Mouse (Mus musculus): ENCODE measurements around the gene Thsd7b. TPM values are rescaled to one million over a fixed set of nuclear protein-coding genes. Genes with fewer than 3 reads are reported as not detected.
"Not testable (repeated sequence)": the region's sequence is repeated elsewhere in the genome, so short reads cannot be mapped to it uniquely, and the experiment has no call there.

Gene Thsd7b
- polyA plus RNA-seq, 2 experiments = 1.1 to 1.8 TPM

GRCm38 (mm10) chr1:129919385-129919784, 646.3 kb downstream of the Thsd7b start:
- Histone ChIP-seq H3K27me3 (ENCODE audit: control insufficient read depth, insufficient read depth, low read length) (no peaks in the 10 kb centered on the region), H3K27ac (replicated peaks; ENCODE audit: low read depth, low read length) (no peak overlapping the region), H3K4me1 (ENCODE audit: control insufficient read depth, insufficient read depth, low read length) (no peaks in the 10 kb centered on the region), H3K9ac (ENCODE audit: low read depth, low read length, severe bottlenecking) (no peak overlapping the region), H3K4me2 (replicated peaks; ENCODE audit: low read depth, low read length, severe bottlenecking) (no peak overlapping the region), H3K4me3 (replicated peaks; ENCODE audit: low read length) (no peak overlapping the region), H3K9me3 (ENCODE audit: control insufficient read depth, low read length) (no peaks in the 10 kb centered on the region), H3K36me3 (ENCODE audit: control insufficient read depth, insufficient read depth, low read length) (no peaks in the 10 kb centered on the region)
- no peak for DNase-seq (ENCODE audit: low spot score)
- no peak for TF ChIP-seq POLR2A (IDR thresholded peaks at IDR 0.05; ENCODE audit: borderline replicate concordance, extremely low read depth, insufficient read depth, insufficient read length)
- ATAC-seq (ENCODE audit: low FRiP score, low read depth) = no peak
- 73% methylated on average over 1 of the region's 1 CpGs for WGBS

GRCm38 (mm10) chr1:129931003-129931402, 657.9 kb downstream of the Thsd7b start:
- DNase-seq (ENCODE audit: low spot score) (no peak), ATAC-seq (ENCODE audit: low FRiP score, low read depth) (no peak)
- H3K9me3 ChIP-seq (ENCODE audit: control insufficient read depth, low read length) = no peaks in the 10 kb centered on the region
- H3K27ac ChIP-seq (replicated peaks; ENCODE audit: low read depth, low read length) = no peak overlapping the region
- 91% methylated on average over 2 of the region's 2 CpGs for WGBS
- H3K9ac ChIP-seq (ENCODE audit: low read depth, low read length, severe bottlenecking) = no peak overlapping the region
- H3K4me1 ChIP-seq (ENCODE audit: control insufficient read depth, insufficient read depth, low read length) = no peaks in the 10 kb centered on the region
- TF ChIP-seq POLR2A (IDR thresholded peaks at IDR 0.05; ENCODE audit: borderline replicate concordance, extremely low read depth, insufficient read depth, insufficient read length) = no peak
- H3K36me3 ChIP-seq (ENCODE audit: control insufficient read depth, insufficient read depth, low read length) = no peaks in the 10 kb centered on the region
- no peak overlapping the region for H3K4me2 ChIP-seq (replicated peaks; ENCODE audit: low read depth, low read length, severe bottlenecking)
- no peak overlapping the region for H3K4me3 ChIP-seq (replicated peaks; ENCODE audit: low read length)
- H3K27me3 ChIP-seq (ENCODE audit: control insufficient read depth, insufficient read depth, low read length) = no peaks in the 10 kb centered on the region

GRCm38 (mm10) chr1:129943116-129943515, 670.0 kb downstream of the Thsd7b start:
- WGBS = 65% methylated on average over 9 of the region's 9 CpGs

GRCm38 (mm10) chr1:129947026-129947425, 673.9 kb downstream of the Thsd7b start:
- WGBS = 67% methylated on average over 4 of the region's 4 CpGs
- no peak for TF ChIP-seq POLR2A (IDR thresholded peaks at IDR 0.05; ENCODE audit: borderline replicate concordance, extremely low read depth, insufficient read depth, insufficient read length)

More at GRCm38 (mm10) chr1:129943116-129943515, 670.0 kb downstream of the Thsd7b start:
- DNase-seq (ENCODE audit: low spot score) = no peak
- H3K4me3 ChIP-seq (replicated peaks; ENCODE audit: low read length) = no peak overlapping the region
- no peak for ATAC-seq (ENCODE audit: low FRiP score, low read depth)
- H3K9me3 ChIP-seq (ENCODE audit: control insufficient read depth, low read length) = no peaks in the 10 kb centered on the region
- H3K27ac ChIP-seq (replicated peaks; ENCODE audit: low read depth, low read length) = no peak overlapping the region
- H3K4me2 ChIP-seq (replicated peaks; ENCODE audit: low read depth, low read length, severe bottlenecking) = no peak overlapping the region
- H3K36me3 ChIP-seq (ENCODE audit: control insufficient read depth, insufficient read depth, low read length) = no peaks in the 10 kb centered on the region
- TF ChIP-seq POLR2A (IDR thresholded peaks at IDR 0.05; ENCODE audit: borderline replicate concordance, extremely low read depth, insufficient read depth, insufficient read length) = no peak
- no peaks in the 10 kb centered on the region for H3K27me3 ChIP-seq (ENCODE audit: control insufficient read depth, insufficient read depth, low read length)
- no peak overlapping the region for H3K9ac ChIP-seq (ENCODE audit: low read depth, low read length, severe bottlenecking)
- H3K4me1 ChIP-seq (ENCODE audit: control insufficient read depth, insufficient read depth, low read length) = no peaks in the 10 kb centered on the region

GRCm38 (mm10) chr1:129955478-129955877, 682.4 kb downstream of the Thsd7b start:
- Histone ChIP-seq H3K4me2 (replicated peaks; ENCODE audit: low read depth, low read length, severe bottlenecking) (no peak overlapping the region), H3K4me1 (ENCODE audit: control insufficient read depth, insufficient read depth, low read length) (no peaks in the 10 kb centered on the region), H3K27me3 (ENCODE audit: control insufficient read depth, insufficient read depth, low read length) (no peaks in the 10 kb centered on the region), H3K36me3 (ENCODE audit: control insufficient read depth, insufficient read depth, low read length) (no peaks in the 10 kb centered on the region), H3K9ac (ENCODE audit: low read depth, low read length, severe bottlenecking) (no peak overlapping the region), H3K9me3 (ENCODE audit: control insufficient read depth, low read length) (no peaks in the 10 kb centered on the region), H3K4me3 (replicated peaks; ENCODE audit: low read length) (no peak overlapping the region), H3K27ac (replicated peaks; ENCODE audit: low read depth, low read length) (no peak overlapping the region)
- TF ChIP-seq POLR2A (IDR thresholded peaks at IDR 0.05; ENCODE audit: borderline replicate concordance, extremely low read depth, insufficient read depth, insufficient read length) = no peak
- ATAC-seq (ENCODE audit: low FRiP score, low read depth) (no peak), DNase-seq (ENCODE audit: low spot score) (no peak)
- WGBS = 57% methylated on average over 1 of the region's 1 CpGs

More at GRCm38 (mm10) chr1:129947026-129947425, 673.9 kb downstream of the Thsd7b start:
- DNase-seq (ENCODE audit: low spot score) (no peak), ATAC-seq (ENCODE audit: low FRiP score, low read depth) (no peak)
- H3K27ac ChIP-seq (replicated peaks; ENCODE audit: low read depth, low read length) = no peak overlapping the region
- no peaks in the 10 kb centered on the region for H3K27me3 ChIP-seq (ENCODE audit: control insufficient read depth, insufficient read depth, low read length)
- no peak overlapping the region for H3K9ac ChIP-seq (ENCODE audit: low read depth, low read length, severe bottlenecking)
- no peaks in the 10 kb centered on the region for H3K9me3 ChIP-seq (ENCODE audit: control insufficient read depth, low read length)
- no peak overlapping the region for H3K4me2 ChIP-seq (replicated peaks; ENCODE audit: low read depth, low read length, severe bottlenecking)
- no peaks in the 10 kb centered on the region for H3K4me1 ChIP-seq (ENCODE audit: control insufficient read depth, insufficient read depth, low read length)
- no peak overlapping the region for H3K4me3 ChIP-seq (replicated peaks; ENCODE audit: low read length)
- H3K36me3 ChIP-seq (ENCODE audit: control insufficient read depth, insufficient read depth, low read length) = no peaks in the 10 kb centered on the region

- ATAC-seq (ENCODE audit: low FRiP score, low read depth) = no peak
- H3K9ac ChIP-seq (ENCODE audit: low read depth, low read length, severe bottlenecking) = no peak overlapping the region
- no peaks in the 10 kb centered on the region for H3K9me3 ChIP-seq (ENCODE audit: control insufficient read depth, low read length)
- H3K4me3 ChIP-seq (replicated peaks; ENCODE audit: low read length) = no peak overlapping the region
- no peaks in the 10 kb centered on the region for H3K36me3 ChIP-seq (ENCODE audit: control insufficient read depth, insufficient read depth, low read length)
- 50% methylated on average over 4 of the region's 4 CpGs for WGBS
- H3K4me1 ChIP-seq (ENCODE audit: control insufficient read depth, insufficient read depth, low read length) = no peaks in the 10 kb centered on the region
- H3K27ac ChIP-seq (replicated peaks; ENCODE audit: low read depth, low read length) = no peak overlapping the region
- no peak for TF ChIP-seq POLR2A (IDR thresholded peaks at IDR 0.05; ENCODE audit: borderline replicate concordance, extremely low read depth, insufficient read depth, insufficient read length)
- no peak for DNase-seq (ENCODE audit: low spot score)
- H3K27me3 ChIP-seq (ENCODE audit: control insufficient read depth, insufficient read depth, low read length) = no peaks in the 10 kb centered on the region
- H3K4me2 ChIP-seq (replicated peaks; ENCODE audit: low read depth, low read length, severe bottlenecking) = no peak overlapping the region
Measured at GRCm38 (mm10) chr1:129956625-129957024, 683.5 kb downstream of the Thsd7b start.

- H3K9ac ChIP-seq (ENCODE audit: low read depth, low read length, severe bottlenecking); DNase-seq (ENCODE audit: low spot score); H3K27me3 ChIP-seq (ENCODE audit: control insufficient read depth, insufficient read depth, low read length); H3K4me3 ChIP-seq (replicated peaks; ENCODE audit: low read length); H3K4me2 ChIP-seq (replicated peaks; ENCODE audit: low read depth, low read length, severe bottlenecking); H3K4me1 ChIP-seq (ENCODE audit: control insufficient read depth, insufficient read depth, low read length); ATAC-seq (ENCODE audit: low FRiP score, low read depth); H3K27ac ChIP-seq (replicated peaks; ENCODE audit: low read depth, low read length); H3K9me3 ChIP-seq (ENCODE audit: control insufficient read depth, low read length); H3K36me3 ChIP-seq (ENCODE audit: control insufficient read depth, insufficient read depth, low read length): not testable (repeated sequence)
- WGBS = 43% methylated on average over 2 of the region's 2 CpGs
Measured at GRCm38 (mm10) chr1:129959352-129959751, 686.2 kb downstream of the Thsd7b start.
